Mouse (Mus musculus) olfactory bulb, adult 2 months (tissue): ENCODE measurements at regions not wholly inside any gene's neighbourhood (a gene's known extent, or its start where the extent isn't known, plus 50 kb on each side); places are given as distances from the start of the nearest gene placed in this dataset.

Source experiments
- H3K27ac ChIP-seq: fragments of 200-500 bp; 2 replicates; pipeline ENCODE4 v1.5.1; 2012; ENCODE audit warnings: low read depth, low read length; ENCODE audit not compliant: insufficient read depth
- H3K4me1 ChIP-seq: fragments of 200-500 bp; 2 replicates; pipeline ENCODE4 v1.6.1; 2012; ENCODE audit warnings: low read length; ENCODE audit not compliant: control insufficient read depth, insufficient read depth
- H3K4me3 ChIP-seq: fragments of 200-500 bp; 2 replicates; pipeline ENCODE4 v1.5.1; 2012; ENCODE audit warnings: mild to moderate bottlenecking, low read depth, low read length, moderate library complexity; ENCODE audit not compliant: insufficient read depth
- CTCF ChIP-seq: fragments of 200-500 bp; IDR thresholded peaks from 2 replicates; pipeline ENCODE4 v1.5.1; 2012; ENCODE audit warnings: low read depth, mild to moderate bottlenecking, low read length, moderate library complexity; ENCODE audit not compliant: insufficient read depth
- POLR2A ChIP-seq: fragments of 200-500 bp; IDR thresholded peaks from 2 replicates; pipeline ENCODE4 v1.6.1; 2012; ENCODE audit warnings: mild to moderate bottlenecking, low read depth, low read length, moderate library complexity; ENCODE audit not compliant: insufficient read depth
- WGBS: fragments of 180-500 bp; shearing (Covaris S2); methylation state at CpG from one replicate; pipeline ENCODE4 v1.1.7; 2018; 5-methylcytosine and 5-hydroxymethylcytosine counted together

- 32% methylated on average over 4 of the region's 4 CpGs for WGBS
- H3K4me3 ChIP-seq: no peak overlapping the region
- H3K27ac ChIP-seq: no peak overlapping the region
- TF ChIP-seq POLR2A (no peak), CTCF (no peak)
- no peaks in the 10 kb centered on the region for H3K4me1 ChIP-seq
These were observed 111.8 kb upstream of the Rab11fip2 start for GRCm38 (mm10) chr19:60055121-60055874.

GRCm38 (mm10) chr19:60051151-60051550 lies 107.7 kb upstream of the Rab11fip2 start:
- 84% methylated on average over 9 of the region's 9 CpGs for WGBS
- H3K4me3 ChIP-seq: no peak overlapping the region
- TF ChIP-seq CTCF: no peak
- no peak for TF ChIP-seq POLR2A
- no peaks in the 10 kb centered on the region for H3K4me1 ChIP-seq
- no peak overlapping the region for H3K27ac ChIP-seq

GRCm38 (mm10) chr19:60040721-60041120 lies 97.3 kb upstream of the Rab11fip2 start:
- Histone ChIP-seq H3K27ac (no peak overlapping the region), H3K4me1 (no peaks in the 10 kb centered on the region), H3K4me3 (no peak overlapping the region)
- TF ChIP-seq POLR2A (no peak), CTCF (no peak)

GRCm38 (mm10) chr19:60032667-60033066 lies 89.2 kb upstream of the Rab11fip2 start:
- Histone ChIP-seq H3K4me3 (no peak overlapping the region), H3K27ac (no peak overlapping the region), H3K4me1 (no peaks in the 10 kb centered on the region)
- no peak for TF ChIP-seq POLR2A
- no peak for TF ChIP-seq CTCF
- 86% methylated on average over 2 of the region's 2 CpGs for WGBS

- 77% methylated on average over 3 of the region's 3 CpGs for WGBS
- Histone ChIP-seq H3K4me3 (no peak overlapping the region), H3K27ac (no peak overlapping the region), H3K4me1 (no peaks in the 10 kb centered on the region)
- TF ChIP-seq CTCF (no peak), POLR2A (no peak)
These were observed 86.8 kb upstream of the Rab11fip2 start for GRCm38 (mm10) chr19:60030212-60030788.

GRCm38 (mm10) chr19:60029720-60030119 lies 86.3 kb upstream of the Rab11fip2 start:
- Histone ChIP-seq H3K4me1 (no peaks in the 10 kb centered on the region), H3K27ac (no peak overlapping the region), H3K4me3 (no peak overlapping the region)
- 75% methylated on average over 4 of the region's 4 CpGs for WGBS
- TF ChIP-seq POLR2A (no peak), CTCF (no peak)

GRCm38 (mm10) chr19:60015614-60016300 lies 72.3 kb upstream of the Rab11fip2 start:
- Histone ChIP-seq H3K4me1 (no peaks in the 10 kb centered on the region), H3K4me3 (no peak overlapping the region), H3K27ac (no peak overlapping the region)
- no peak for TF ChIP-seq POLR2A
- no peak for TF ChIP-seq CTCF
- WGBS: 30% methylated on average over 12 of the region's 12 CpGs

- Histone ChIP-seq H3K4me3 (no peak overlapping the region), H3K27ac (no peak overlapping the region), H3K4me1 (no peaks in the 10 kb centered on the region)
- 73% methylated on average over 1 of the region's 1 CpGs for WGBS
- TF ChIP-seq POLR2A (no peak), CTCF (no peak)
These were observed 52.1 kb upstream of the Rab11fip2 start for GRCm38 (mm10) chr19:59995557-59995956.
